Mouse (Mus musculus): Measurements from ENCODE around the gene Bbip1.

DNA sequence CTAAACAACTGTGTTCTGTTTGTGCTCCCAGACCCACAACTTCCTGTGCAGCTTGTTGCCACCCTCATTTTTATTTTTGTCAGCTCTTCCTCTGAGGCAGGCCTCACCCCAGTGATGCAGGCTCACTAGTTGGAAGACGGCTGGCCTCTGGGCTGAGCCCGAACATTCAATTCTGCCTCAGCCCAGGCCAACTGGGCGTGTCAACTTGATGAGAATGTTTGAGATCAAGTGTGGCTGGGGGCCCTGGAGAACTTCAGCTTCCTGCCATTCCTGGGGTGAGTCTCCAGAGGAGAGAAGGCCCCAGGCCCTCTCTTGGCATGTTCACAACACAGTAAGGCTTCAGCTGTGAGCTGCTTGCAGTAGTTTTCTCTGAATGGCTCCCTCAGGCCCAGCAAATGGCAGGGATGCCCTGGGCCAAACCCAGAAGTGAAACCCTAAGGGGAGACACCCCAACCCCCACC is 50.7 kb downstream of the Bbip1 start:
- TF ChIP-seq MAFK (IDR thresholded peaks at IDR 0.05; ENCODE audit: insufficient read depth, low read depth, low read length) (no peak), HCFC1 (IDR thresholded peaks at IDR 0.05; ENCODE audit: borderline replicate concordance, insufficient read depth, low read length) (no peak), ZNF384 (IDR thresholded peaks at IDR 0.05; ENCODE audit: low read depth, low read length) (no peak), CHD2 (IDR thresholded peaks at IDR 0.05; ENCODE audit: low read depth, low read length) (no peak)
